Mouse (Mus musculus) adrenal gland, postnatal 10 days (tissue): ENCODE results near the gene Gpr162. TPM values are rescaled to one million over a fixed set of nuclear protein-coding genes. Genes with fewer than 3 reads are reported as not detected.
"Not testable (repeated sequence)": the region's sequence is repeated elsewhere in the genome, so short reads cannot be mapped to it uniquely, and the experiment has no call there.

Source experiments
- DNase-seq: peaks from one replicate; pipeline ENCODE4 v3.0.0; 2021; ENCODE audit warnings: mixed read lengths
- long read RNA-seq, 2 experiments: library from polyadenylated mRNA; stranded (forward); transcript quantifications; one replicate each; pipeline ENCODE4 v2.0.0; 2021
- total RNA-seq, 2 experiments: library from RNA; stranded (reverse); gene quantifications; 2 replicates each; pipeline ENCODE4 v1.2.3; 2021

Gene Gpr162
- 1 to 10 TPM; 3.5 to 5.2 TPM for total RNA-seq
- long read RNA-seq, experiment 1, transcript Gpr162-201 (5 exons, 2,676 nt) = major isoform, 5 of 9 reads
- long read RNA-seq, experiment 1, partial matches to known transcripts = 0 of 9 reads
- long read RNA-seq, experiment 1, other reads (novel, unspliced or antisense) = 4 of 9 reads
- long read RNA-seq, experiment 2, partial matches to known transcripts = 0 of 2 reads
- long read RNA-seq, experiment 2, other reads (novel, unspliced or antisense) = 0 of 2 reads

GRCm38 (mm10) chr6:124863658-124864298, at the start of gene Gpr162:
Gene Gpr162, minus strand, starts transcription at chr6:124863983.
- DNase-seq = peak; percentile 80

- DNase-seq = no peak
These were observed 49.4 kb upstream of the Gpr162 start for GRCm38 (mm10) chr6:124913214-124913613.

GRCm38 (mm10) chr6:124911533-124912218, 47.9 kb upstream of the Gpr162 start, which contains the start of gene Lag3:
Gene Lag3, minus strand, starts transcription at chr6:124911705.
- no peak for DNase-seq

- no peak for DNase-seq
These were observed 46.2 kb upstream of the Gpr162 start for GRCm38 (mm10) chr6:124910032-124910431.

- no peak for DNase-seq
These were observed 44.0 kb upstream of the Gpr162 start for GRCm38 (mm10) chr6:124907767-124908166.

- peak; percentile 34 for DNase-seq
These were observed 41.4 kb upstream of the Gpr162 start for GRCm38 (mm10) chr6:124904991-124905860.

GRCm38 (mm10) chr6:124904161-124904981, 40.6 kb upstream of the Gpr162 start:
- peak; percentile 73 for DNase-seq

- DNase-seq = peak; percentile 98
These were observed 39.9 kb upstream of the Gpr162 start for GRCm38 (mm10) chr6:124903580-124904151.

- DNase-seq = no peak
These were observed 38.1 kb upstream of the Gpr162 start for GRCm38 (mm10) chr6:124901851-124902250.

- DNase-seq = no peak
These were observed 37.2 kb upstream of the Gpr162 start for GRCm38 (mm10) chr6:124900801-124901480.

- DNase-seq = no peak
These were observed 36.4 kb upstream of the Gpr162 start for GRCm38 (mm10) chr6:124900056-124900800.

- no peak for DNase-seq
These were observed 34.6 kb upstream of the Gpr162 start for GRCm38 (mm10) chr6:124898359-124898758.

- not testable (repeated sequence) for DNase-seq
These were observed 30.3 kb upstream of the Gpr162 start for GRCm38 (mm10) chr6:124894113-124894512.

GRCm38 (mm10) chr6:124890997-124891396, 27.2 kb upstream of the Gpr162 start:
- DNase-seq = no peak

GRCm38 (mm10) chr6:124888555-124889125, 24.9 kb upstream of the Gpr162 start:
- no peak for DNase-seq

- no peak for DNase-seq
These were observed 24.2 kb upstream of the Gpr162 start, which contains the start of gene Cd4 for GRCm38 (mm10) chr6:124887986-124888385. Gene Cd4, minus strand, starts transcription at chr6:124888221.

GRCm38 (mm10) chr6:124885956-124886381, 22.2 kb upstream of the Gpr162 start:
- DNase-seq = no peak

GRCm38 (mm10) chr6:124884714-124885500, 21.1 kb upstream of the Gpr162 start:
- peak; percentile 28 for DNase-seq
